Mouse (Mus musculus) G1E (cell line): ENCODE data around the gene Kcnj11. TPM values are rescaled to one million over a fixed set of nuclear protein-coding genes. Genes with fewer than 3 reads are reported as not detected.

Experiments
- ATAC-seq: 2 replicates; pipeline ENCODE4 v1.8.0; 2016; ENCODE audit warnings: mild to moderate bottlenecking; ENCODE audit not compliant: insufficient number of reproducible peaks, poor library complexity, low FRiP score, severe bottlenecking; ENCODE audit errors: extremely low read depth
- DNase-seq: peaks from one replicate; pipeline ENCODE4 v3.0.0; 2012; ENCODE audit warnings: low spot score
- H3K27me3 ChIP-seq: 2 replicates; pipeline ENCODE4 v1.6.1; 2012; ENCODE audit warnings: mild to moderate bottlenecking, low read length, inconsistent platforms; ENCODE audit not compliant: insufficient read depth
- H3K36me3 ChIP-seq: replicated peaks from 2 replicates; pipeline ENCODE3; 2012; ENCODE audit warnings: mild to moderate bottlenecking, inconsistent platforms
- H3K4me1 ChIP-seq: 2 replicates; pipeline ENCODE4 v1.6.1; 2012; ENCODE audit warnings: low read depth, low read length, inconsistent platforms, mixed read lengths; ENCODE audit not compliant: insufficient read depth
- H3K4me3 ChIP-seq: 2 replicates; pipeline ENCODE4 v1.5.1; 2012; ENCODE audit warnings: low read depth, mild to moderate bottlenecking, inconsistent platforms, low read length, moderate library complexity, mixed read lengths
- H3K9me3 ChIP-seq: replicated peaks from 2 replicates; pipeline ENCODE4 v1.6.1; 2012; ENCODE audit warnings: inconsistent platforms
- CTCF ChIP-seq: IDR thresholded peaks from 2 replicates; pipeline ENCODE4 v1.5.1; 2012; ENCODE audit warnings: low read depth, low read length, inconsistent platforms, mixed read lengths
- GATA1 ChIP-seq: IDR thresholded peaks from 2 replicates; pipeline ENCODE4 v1.6.1; 2012; ENCODE audit warnings: borderline replicate concordance, low read length, inconsistent platforms, mixed read lengths
- GATA2 ChIP-seq: IDR thresholded peaks from 2 replicates; pipeline ENCODE4 v1.6.1; 2012; ENCODE audit warnings: low read depth, low read length, inconsistent platforms, borderline replicate concordance
- POLR2AphosphoS5 ChIP-seq: IDR thresholded peaks from 2 replicates; pipeline ENCODE4 v1.6.1; 2012; ENCODE audit warnings: low read depth, low read length, inconsistent platforms; ENCODE audit not compliant: insufficient replicate concordance
- TAL1 ChIP-seq: conservative IDR thresholded peaks from 2 replicates; pipeline ENCODE4 v1.6.1; 2012; ENCODE audit warnings: low read depth, low read length, inconsistent platforms, mixed read lengths
- polyA plus RNA-seq: library from polyadenylated mRNA; stranded (reverse); fragments of >175 nt; gene quantifications from 2 replicates; pipeline ENCODE4 v1.2.3, GENCODE M21; 2012
- total RNA-seq, 2 experiments: library from RNA; stranded (forward) in 1 of 2; stranded (reverse) in 1 of 2; fragments of 200-1000 nt in 1 of 2; fragments of >200 nt in 1 of 2; fragmentation: Nextera tagmentation in 1 of 2; gene quantifications; 2 replicates each; pipeline ENCODE4 v1.2.3; 2014 to 2017

Gene Kcnj11
- total and polyA plus RNA-seq, 3 experiments, result not detected

GRCm38 (mm10) chr7:46045882-46046281 is 54.7 kb downstream of the Kcnj11 start:
- H3K4me1 ChIP-seq, result peaks cover 36% of the 10 kb centered on the region
- H3K36me3 ChIP-seq, result peaks cover 97% of the 10 kb centered on the region
- no peaks in the 10 kb centered on the region for H3K27me3 ChIP-seq
- ATAC-seq (peak; percentile 78), DNase-seq (peak; percentile 57)
- peak; percentile 51 for TF ChIP-seq TAL1
- TF ChIP-seq POLR2AphosphoS5, result no peak
- H3K9me3 ChIP-seq, result no peaks in the 10 kb centered on the region
- H3K4me3 ChIP-seq, result peak overlapping the region; percentile 48; the same call in 1 of the 2 replicates

DNA sequence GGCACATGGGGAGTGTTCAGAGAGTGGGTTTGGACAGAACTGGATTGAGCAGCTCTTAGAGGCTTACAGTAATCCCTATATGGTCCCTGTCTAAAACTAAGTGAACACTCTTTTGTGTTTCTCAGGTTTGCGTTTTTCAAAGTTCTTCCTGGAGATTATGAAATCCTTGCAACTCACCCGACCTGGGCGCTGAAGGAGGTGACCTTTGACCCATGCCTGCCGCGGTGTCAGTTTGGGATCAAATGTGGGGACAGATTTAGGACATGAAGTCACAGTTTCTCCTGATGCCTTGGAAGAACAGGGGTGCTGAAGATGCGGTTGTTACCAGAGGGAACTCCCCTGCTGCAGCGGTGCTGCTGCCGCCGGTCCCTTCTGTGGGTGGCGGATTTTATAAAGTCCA is 56.5 kb downstream of the Kcnj11 start:
- Histone ChIP-seq H3K9me3 (no peaks in the 10 kb centered on the region), H3K4me1 (peaks cover 36% of the 10 kb centered on the region), H3K36me3 (peaks cover 98% of the 10 kb centered on the region), H3K4me3 (no peak overlapping the region), H3K27me3 (no peaks in the 10 kb centered on the region)
- DNase-seq, result no peak
- ATAC-seq, result no peak
- no peak for TF ChIP-seq TAL1
- TF ChIP-seq GATA2, result no peak
- TF ChIP-seq POLR2AphosphoS5, result no peak
- TF ChIP-seq GATA1, result no peak
- TF ChIP-seq CTCF, result no peak

Other genes with a start within 250 kb of the Kcnj11 start
- 125 and 135 TPM in 2 replicates for gene Kdelr1, start 228.0 kb downstream of the Kcnj11 start, total RNA-seq (2014; fragmentation: Nextera tagmentation)
- gene Kdelr1, start 228.0 kb downstream of the Kcnj11 start, total RNA-seq (2017), result 54.8 and 55.2 TPM in 2 replicates
- 209 and 350 TPM in 2 replicates for gene Kdelr1, start 228.0 kb downstream of the Kcnj11 start, polyA plus RNA-seq
- gene Grin2d, start 222.4 kb downstream of the Kcnj11 start, total RNA-seq (2014; fragmentation: Nextera tagmentation), result not detected in 2 replicates
- gene Grin2d, start 222.4 kb downstream of the Kcnj11 start, total RNA-seq (2017), result under 0.01 and 0.11 TPM in 2 replicates
- gene Grin2d, start 222.4 kb downstream of the Kcnj11 start, polyA plus RNA-seq, result 0.01 TPM in 2 replicates
- gene Syngr4, start 204.1 kb downstream of the Kcnj11 start, total RNA-seq (2014; fragmentation: Nextera tagmentation), result 33.2 and 36.2 TPM in 2 replicates
- gene Syngr4, start 204.1 kb downstream of the Kcnj11 start, total RNA-seq (2017), result 3.7 and 6.4 TPM in 2 replicates
- gene Syngr4, start 204.1 kb downstream of the Kcnj11 start, polyA plus RNA-seq, result 42.5 and 44.9 TPM in 2 replicates
- gene Tmem143, start 203.8 kb downstream of the Kcnj11 start, total RNA-seq (2014; fragmentation: Nextera tagmentation), result 14.4 and 15.3 TPM in 2 replicates
- 11.7 and 13.2 TPM in 2 replicates for gene Tmem143, start 203.8 kb downstream of the Kcnj11 start, total RNA-seq (2017)
- gene Tmem143, start 203.8 kb downstream of the Kcnj11 start, polyA plus RNA-seq, result 33.8 and 37.8 TPM in 2 replicates
- gene Emp3, start 179.4 kb downstream of the Kcnj11 start, total RNA-seq (2014; fragmentation: Nextera tagmentation), result not detected in 2 replicates
- gene Emp3, start 179.4 kb downstream of the Kcnj11 start, total RNA-seq (2017), result 4.8 and 7.6 TPM in 2 replicates
- gene Emp3, start 179.4 kb downstream of the Kcnj11 start, polyA plus RNA-seq, result 1.9 and 2.8 TPM in 2 replicates
- not detected in 2 replicates for gene Ccdc114, start 176.7 kb downstream of the Kcnj11 start, total RNA-seq (2014; fragmentation: Nextera tagmentation)
- gene Ccdc114, start 176.7 kb downstream of the Kcnj11 start, total RNA-seq (2017), result 0.17 and 0.22 TPM in 2 replicates
- 0.07 and 0.09 TPM in 2 replicates for gene Ccdc114, start 176.7 kb downstream of the Kcnj11 start, polyA plus RNA-seq
- gene Abcc6, start 70.5 kb downstream of the Kcnj11 start, total RNA-seq (2014; fragmentation: Nextera tagmentation), result not detected in 2 replicates
- under 0.01 TPM in 2 replicates for gene Abcc6, start 70.5 kb downstream of the Kcnj11 start, total RNA-seq (2017)
- 0.02 TPM in 1 of 2 replicates, not detected in the other for gene Abcc6, start 70.5 kb downstream of the Kcnj11 start, polyA plus RNA-seq
- gene Nomo1, start 67.1 kb downstream of the Kcnj11 start, total RNA-seq (2014; fragmentation: Nextera tagmentation), result 26.4 and 35.0 TPM in 2 replicates
- gene Nomo1, start 67.1 kb downstream of the Kcnj11 start, total RNA-seq (2017), result 47.8 and 52.7 TPM in 2 replicates
- gene Nomo1, start 67.1 kb downstream of the Kcnj11 start, polyA plus RNA-seq, result 43.8 and 47.2 TPM in 2 replicates
- not detected in 2 replicates for gene Abcc8, start 79.3 kb upstream of the Kcnj11 start, total RNA-seq (2014; fragmentation: Nextera tagmentation)
- 0.11 and 0.23 TPM in 2 replicates for gene Abcc8, start 79.3 kb upstream of the Kcnj11 start, total RNA-seq (2017)
- gene Abcc8, start 79.3 kb upstream of the Kcnj11 start, polyA plus RNA-seq, result not detected in 2 replicates
- gene Ush1c, start 137.7 kb upstream of the Kcnj11 start, total RNA-seq (2014; fragmentation: Nextera tagmentation), result not detected in 2 replicates
- not detected in 2 replicates for gene Ush1c, start 137.7 kb upstream of the Kcnj11 start, total RNA-seq (2017)
- not detected in 2 replicates for gene Ush1c, start 137.7 kb upstream of the Kcnj11 start, polyA plus RNA-seq
- not detected in 2 replicates for gene Otog, start 140.2 kb upstream of the Kcnj11 start, total RNA-seq (2014; fragmentation: Nextera tagmentation)
- 0.05 and 0.06 TPM in 2 replicates for gene Otog, start 140.2 kb upstream of the Kcnj11 start, total RNA-seq (2017)
- gene Otog, start 140.2 kb upstream of the Kcnj11 start, polyA plus RNA-seq, result not detected in 2 replicates